Mouse (Mus musculus) stomach, embryonic 16.5 days (tissue): ENCODE data around the gene Scnm1. TPM values are rescaled to one million over a fixed set of nuclear protein-coding genes. Genes with fewer than 3 reads are reported as not detected.
A peak's percentile ranks its signal among the peaks of the same experiment; 100 is the strongest.

Experiments used
- ATAC-seq: fragments of 200-750 bp; cut with Nextera tagmentation; 2 replicates; pipeline ENCODE4 v1.8.0; 2017; ENCODE audit warnings: moderate number of reproducible peaks, moderate TSS enrichment; ENCODE audit not compliant: insufficient read depth, low FRiP score
- H3K27ac ChIP-seq: fragments of 300-500 bp; sonication (generic); 2 replicates; pipeline ENCODE4 v1.5.1; 2014; ENCODE audit warnings: low read length
- H3K27me3 ChIP-seq: fragments of 300-500 bp; sonication (generic); 2 replicates; pipeline ENCODE4 v1.6.1; 2014; ENCODE audit warnings: low read length, control low read depth, mixed read lengths; ENCODE audit not compliant: control insufficient read depth, insufficient read depth
- H3K36me3 ChIP-seq: fragments of 300-500 bp; sonication (generic); 2 replicates; pipeline ENCODE4 v1.6.1; 2014; ENCODE audit warnings: low read length; ENCODE audit not compliant: control insufficient read depth, insufficient read depth
- H3K4me1 ChIP-seq: fragments of 300-500 bp; sonication (generic); 2 replicates; pipeline ENCODE4 v1.6.1; 2014; ENCODE audit warnings: low read length, control low read depth, mixed read lengths; ENCODE audit not compliant: control insufficient read depth, insufficient read depth
- H3K4me2 ChIP-seq: fragments of 300-500 bp; sonication (generic); 2 replicates; pipeline ENCODE4 v1.6.1; 2014; ENCODE audit warnings: low read depth, low read length, mixed read lengths
- H3K4me3 ChIP-seq: fragments of 300-500 bp; sonication (generic); replicated peaks from 2 replicates; pipeline ENCODE4 v1.5.1; 2014; ENCODE audit warnings: mild to moderate bottlenecking, low read length
- H3K9ac ChIP-seq: fragments of 300-500 bp; sonication (generic); 2 replicates; pipeline ENCODE4 v1.6.1; 2014; ENCODE audit warnings: low read length
- H3K9me3 ChIP-seq: fragments of 300-500 bp; sonication (generic); replicated peaks from 2 replicates; pipeline ENCODE4 v1.6.1; 2016; ENCODE audit warnings: low read length, control low read depth; ENCODE audit not compliant: control insufficient read depth
- WGBS: fragments of 180-500 bp; shearing (Covaris S2); extraction: QIAGEN DNeasy Blood & Tissue Kit; methylation state at CpG from one replicate; pipeline ENCODE4 v1.1.7; 2014; 5-methylcytosine and 5-hydroxymethylcytosine counted together
- polyA plus RNA-seq: library from polyadenylated mRNA; unstranded; fragments of >200 nt; fragmentation: Nextera tagmentation; extraction: Ambion mirVana; gene quantifications from 2 replicates; pipeline ENCODE4 v1.2.1, GENCODE M21; 2015

Gene Scnm1
- polyA plus RNA-seq, 1 experiment from 2014 or later: 58.2 TPM

DNA sequence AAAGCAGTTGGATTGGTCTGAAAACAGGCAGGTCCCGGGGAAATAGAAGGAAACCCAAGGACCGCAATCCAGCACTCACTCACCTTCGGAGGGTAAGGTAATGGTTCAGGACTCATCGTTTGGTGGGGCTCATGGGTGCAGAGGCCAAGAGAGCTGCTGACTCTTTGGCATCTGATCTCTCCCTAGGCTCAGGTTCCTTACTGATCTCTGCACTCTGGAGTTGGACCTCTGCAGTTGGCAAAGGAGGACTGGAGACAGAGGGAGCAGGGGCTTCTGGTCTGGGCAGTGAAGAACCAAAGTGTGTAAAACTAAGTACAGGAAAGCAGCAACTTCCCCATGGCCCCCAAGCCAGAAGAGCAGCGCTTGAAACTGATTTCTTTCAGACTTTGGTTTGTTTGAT lies 3.7 kb downstream of the Scnm1 start:
- Histone ChIP-seq H3K4me1 (peaks cover 10% of the 10 kb centered on the region), H3K27me3 (no peaks in the 10 kb centered on the region), H3K4me3 (no peak overlapping the region), H3K36me3 (no peaks in the 10 kb centered on the region), H3K9me3 (no peaks in the 10 kb centered on the region), H3K9ac (no peak overlapping the region), H3K4me2 (no peak overlapping the region), H3K27ac (no peak overlapping the region)
- WGBS: 80% methylated on average over 5 of the region's 5 CpGs
- ATAC-seq: no peak

DNA sequence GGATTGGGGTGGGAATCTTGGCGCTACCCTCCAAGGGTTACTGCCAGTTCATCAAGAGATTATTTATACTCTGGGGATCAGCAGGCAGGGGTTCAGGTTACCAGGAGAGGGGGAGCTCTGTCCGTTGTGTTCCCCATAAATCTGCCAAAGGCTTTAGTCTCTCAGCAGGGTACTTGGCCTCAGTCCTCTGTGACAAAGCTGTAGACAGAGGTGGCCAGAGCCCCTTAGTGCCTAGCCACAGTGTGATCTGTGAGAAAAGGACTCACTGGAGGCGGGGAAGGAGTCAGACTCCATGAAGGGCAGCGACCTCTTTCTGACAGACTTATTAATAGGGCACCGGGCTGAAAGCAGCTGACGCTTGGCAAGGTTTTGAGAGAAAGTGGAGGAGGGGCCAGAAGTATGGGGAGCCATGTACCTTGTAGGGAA lies 4.6 kb downstream of the Scnm1 start:
- H3K27ac ChIP-seq: no peak overlapping the region
- 36% methylated on average over 6 of the region's 6 CpGs for WGBS
- no peaks in the 10 kb centered on the region for H3K27me3 ChIP-seq
- ATAC-seq: no peak
- no peaks in the 10 kb centered on the region for H3K36me3 ChIP-seq
- no peak overlapping the region for H3K4me3 ChIP-seq
- no peak overlapping the region for H3K9ac ChIP-seq
- H3K4me1 ChIP-seq: peaks cover 15% of the 10 kb centered on the region
- no peaks in the 10 kb centered on the region for H3K9me3 ChIP-seq
- no peak overlapping the region for H3K4me2 ChIP-seq

DNA sequence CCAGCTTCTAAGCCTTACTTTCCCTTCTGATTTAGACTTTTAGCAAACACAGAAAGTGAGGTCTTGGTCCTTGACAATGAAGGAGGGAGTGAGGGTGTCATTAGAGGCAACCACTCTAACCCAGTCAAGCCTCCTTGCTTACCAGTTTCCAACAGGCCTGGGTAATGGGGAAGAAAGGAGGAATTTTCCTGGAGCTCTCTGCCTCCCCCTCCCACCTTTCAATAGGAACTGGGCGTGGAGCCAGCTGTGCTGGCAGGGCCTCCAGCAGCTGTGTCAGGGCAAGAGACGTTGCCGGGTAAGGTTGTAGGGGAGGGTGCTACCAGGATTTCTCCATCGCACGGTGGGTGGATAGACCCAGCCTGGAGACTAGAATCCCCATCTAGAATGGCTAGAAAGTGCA lies 8.8 kb downstream of the Scnm1 start:
- no peak overlapping the region for H3K4me2 ChIP-seq
- H3K9me3 ChIP-seq: no peaks in the 10 kb centered on the region
- no peak overlapping the region for H3K4me3 ChIP-seq
- no peak overlapping the region for H3K9ac ChIP-seq
- peak overlapping the region; percentile 53 for H3K27ac ChIP-seq
- no peaks in the 10 kb centered on the region for H3K27me3 ChIP-seq
- whole genome bisulfite sequencing: 13% methylated on average over 5 of the region's 5 CpGs
- H3K4me1 ChIP-seq: peaks cover 11% of the 10 kb centered on the region
- peak; percentile 54; the same call in 1 of the 2 replicates for ATAC-seq
- peaks cover 11% of the 10 kb centered on the region; the same call in 1 of the 2 replicates for H3K36me3 ChIP-seq

DNA sequence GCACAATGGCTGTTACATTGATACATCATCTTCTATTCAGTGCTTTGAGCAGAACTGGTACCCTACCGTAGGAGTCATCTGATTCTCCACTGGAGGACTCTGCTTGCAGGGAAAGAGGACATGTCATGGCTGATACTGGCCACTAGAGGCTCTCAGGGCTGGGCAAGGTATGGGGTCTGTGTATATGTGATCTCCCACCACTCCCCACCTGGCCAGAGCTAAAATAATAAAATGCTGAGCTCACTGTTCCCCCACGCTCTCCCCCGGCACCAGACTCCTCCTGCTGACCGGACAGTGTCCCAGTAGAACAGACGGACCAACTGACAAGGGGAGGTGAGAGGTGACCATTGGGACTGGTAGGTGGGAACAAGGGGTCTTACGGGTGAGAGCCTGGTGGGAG lies 9.6 kb downstream of the Scnm1 start, which contains the start of gene Tmod4:
Gene Tmod4 (plus strand): TSS at position 231 of the 400 bp plus-strand sequence.
- H3K4me1 ChIP-seq: peaks cover 11% of the 10 kb centered on the region
- peak within 1 kb of the TSS; percentile 53 for H3K27ac ChIP-seq
- 41% methylated on average over 6 of the region's 6 CpGs for WGBS
- ATAC-seq: no peak
- no peaks in the 10 kb centered on the region for H3K9me3 ChIP-seq
- H3K4me3 ChIP-seq: no peak within 1 kb of the TSS
- H3K36me3 ChIP-seq: peaks cover 19% of the 10 kb centered on the region; the same call in 1 of the 2 replicates
- H3K4me2 ChIP-seq: no peak within 1 kb of the TSS
- H3K27me3 ChIP-seq: no peaks in the 10 kb centered on the region
- no peak within 1 kb of the TSS for H3K9ac ChIP-seq

DNA sequence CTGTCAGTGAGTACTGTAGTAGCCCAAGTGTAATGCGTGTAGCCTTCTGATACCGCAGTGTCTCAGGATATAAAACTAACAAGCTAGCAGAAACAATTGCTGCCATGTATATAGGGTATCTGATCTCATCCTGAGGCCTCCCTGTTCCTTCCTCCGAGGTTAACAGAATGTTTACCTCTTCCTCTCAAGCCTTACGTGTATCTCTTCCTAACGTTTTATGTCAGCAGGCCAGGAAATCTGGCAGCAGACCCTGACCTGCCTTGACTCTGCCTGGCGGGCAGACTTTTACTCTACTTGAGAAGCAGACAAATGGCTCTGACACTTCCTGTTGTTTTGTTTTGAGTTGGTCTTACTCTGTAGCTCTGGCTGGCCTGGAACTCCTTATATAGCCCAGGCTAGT lies 12.2 kb downstream of the Scnm1 start:
- 60% methylated on average over 6 of the region's 6 CpGs for WGBS
- H3K27ac ChIP-seq: 0 out of 2 replicates have a peak overlapping the region, but pooled peaks have one; percentile 3
- no peak overlapping the region for H3K9ac ChIP-seq
- H3K4me2 ChIP-seq: no peak overlapping the region
- H3K4me3 ChIP-seq: no peak overlapping the region
- peak; percentile 19; the same call in 1 of the 2 replicates for ATAC-seq
- peaks cover 23% of the 10 kb centered on the region; the same call in 1 of the 2 replicates for H3K36me3 ChIP-seq
- H3K4me1 ChIP-seq: peaks cover 11% of the 10 kb centered on the region
- no peaks in the 10 kb centered on the region for H3K9me3 ChIP-seq
- no peaks in the 10 kb centered on the region for H3K27me3 ChIP-seq

DNA sequence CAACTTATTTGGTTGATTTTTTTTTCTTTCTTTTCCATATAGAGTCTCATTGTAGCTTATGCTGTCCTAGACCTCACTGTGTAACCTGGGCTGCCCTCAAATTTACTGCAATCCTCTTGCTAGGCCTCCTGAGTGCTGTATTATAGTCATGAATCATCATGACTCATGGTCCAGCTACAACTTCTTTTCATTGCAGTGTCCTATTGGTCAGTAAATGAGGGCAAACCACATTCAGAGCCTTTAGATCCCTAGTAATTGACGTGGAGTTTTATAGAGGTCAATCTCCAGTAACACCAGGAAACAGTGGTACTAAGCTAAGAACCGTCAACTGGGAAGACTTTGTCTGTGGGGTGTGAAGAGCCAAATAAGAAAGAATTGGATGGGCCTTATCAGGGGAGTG lies 16.1 kb downstream of the Scnm1 start:
- H3K9ac ChIP-seq: no peak overlapping the region
- H3K27me3 ChIP-seq: no peaks in the 10 kb centered on the region
- H3K27ac ChIP-seq: no peak overlapping the region
- no peaks in the 10 kb centered on the region for H3K9me3 ChIP-seq
- H3K36me3 ChIP-seq: peaks cover 32% of the 10 kb centered on the region; the same call in 1 of the 2 replicates
- no peak overlapping the region for H3K4me3 ChIP-seq
- no peak overlapping the region for H3K4me2 ChIP-seq
- H3K4me1 ChIP-seq: no peaks in the 10 kb centered on the region
- WGBS: 87% methylated on average over 2 of the region's 2 CpGs
- no peak for ATAC-seq

DNA sequence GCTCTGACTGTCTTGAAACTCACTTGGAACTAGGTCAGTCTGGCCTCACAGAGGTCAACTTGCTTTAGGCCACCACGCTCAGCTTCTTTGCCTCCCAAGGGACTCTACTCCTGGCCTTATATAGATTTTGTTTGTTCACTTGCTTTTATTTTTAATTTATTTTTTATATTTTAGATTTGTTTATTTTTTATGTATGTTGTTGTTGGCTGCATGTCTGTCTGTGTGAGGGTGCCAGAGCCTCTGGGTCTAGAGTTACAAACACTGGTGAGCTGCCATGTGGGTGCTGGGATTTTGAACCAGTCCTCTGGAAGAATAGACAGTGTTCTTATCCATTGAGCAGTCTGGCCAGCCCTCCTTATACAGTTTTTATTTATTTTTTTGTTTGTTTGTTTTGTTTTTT lies 21.1 kb downstream of the Scnm1 start:
- WGBS: 89% methylated on average over 1 of the region's 1 CpGs
- Histone ChIP-seq H3K9me3 (no peaks in the 10 kb centered on the region), H3K4me1 (peaks cover 8% of the 10 kb centered on the region), H3K4me3 (no peak overlapping the region), H3K9ac (no peak overlapping the region), H3K4me2 (no peak overlapping the region), H3K27ac (no peak overlapping the region), H3K27me3 (no peaks in the 10 kb centered on the region), H3K36me3 (0 out of 2 replicates have a peak, but pooled peaks cover 9% of the 10 kb centered on the region)
- no peak for ATAC-seq

DNA sequence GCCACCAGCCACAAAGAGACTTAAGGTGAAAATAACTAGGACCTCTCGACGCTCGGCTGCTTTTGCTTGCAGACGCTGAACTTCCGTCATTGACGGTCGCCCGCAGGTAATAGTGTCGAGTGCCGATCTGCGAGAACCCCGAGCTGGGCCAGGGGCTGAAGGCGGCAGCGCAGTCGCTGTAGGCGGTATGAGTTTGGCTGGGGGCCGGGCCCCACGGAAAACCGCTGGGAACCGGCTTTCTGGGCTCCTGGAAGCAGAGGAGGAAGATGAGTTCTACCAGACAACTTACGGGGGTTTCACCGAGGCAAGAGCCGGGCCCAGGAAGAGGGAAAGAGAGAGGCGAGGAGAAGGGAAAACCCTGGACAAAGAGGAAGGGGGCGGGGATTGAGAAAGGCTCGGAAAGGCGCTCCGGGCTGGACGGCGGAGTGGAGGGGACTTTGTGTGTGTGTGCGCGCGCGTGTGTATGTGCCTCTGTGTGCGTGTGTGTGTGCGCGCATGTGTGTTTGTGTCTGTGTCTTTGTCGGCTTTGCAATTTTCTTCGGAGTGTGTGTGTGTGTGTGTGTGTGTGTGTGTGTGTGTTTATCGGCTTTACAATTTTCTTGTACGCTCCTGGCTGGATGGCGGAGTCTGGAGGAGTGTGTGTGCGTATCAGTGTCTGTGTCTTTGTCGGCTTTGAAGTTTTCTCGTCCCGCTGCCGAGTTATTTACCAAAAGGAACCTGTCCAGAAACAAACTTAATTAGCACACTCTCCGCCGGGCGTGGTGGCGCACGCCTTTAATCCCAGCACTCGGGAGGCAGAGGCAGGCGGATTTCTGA lies 22.7 kb downstream of the Scnm1 start, which contains the start of gene Vps72:
Gene Vps72 (plus strand): TSS at position 112 of the 816 bp plus-strand sequence.
- H3K27ac ChIP-seq: peak within 1 kb of the TSS; percentile 99
- H3K9ac ChIP-seq: peak within 1 kb of the TSS; percentile 95
- H3K36me3 ChIP-seq: 0 out of 2 replicates have a peak, but pooled peaks cover 8% of the 10 kb centered on the region
- peak within 1 kb of the TSS; percentile 86 for H3K4me3 ChIP-seq
- H3K4me1 ChIP-seq: peaks cover 8% of the 10 kb centered on the region
- WGBS: under 1% methylated on average over 53 of the region's 54 CpGs
- peak; percentile 75 for ATAC-seq
- H3K4me2 ChIP-seq: peak within 1 kb of the TSS; percentile 67
- H3K27me3 ChIP-seq: no peaks in the 10 kb centered on the region
- no peaks in the 10 kb centered on the region for H3K9me3 ChIP-seq

DNA sequence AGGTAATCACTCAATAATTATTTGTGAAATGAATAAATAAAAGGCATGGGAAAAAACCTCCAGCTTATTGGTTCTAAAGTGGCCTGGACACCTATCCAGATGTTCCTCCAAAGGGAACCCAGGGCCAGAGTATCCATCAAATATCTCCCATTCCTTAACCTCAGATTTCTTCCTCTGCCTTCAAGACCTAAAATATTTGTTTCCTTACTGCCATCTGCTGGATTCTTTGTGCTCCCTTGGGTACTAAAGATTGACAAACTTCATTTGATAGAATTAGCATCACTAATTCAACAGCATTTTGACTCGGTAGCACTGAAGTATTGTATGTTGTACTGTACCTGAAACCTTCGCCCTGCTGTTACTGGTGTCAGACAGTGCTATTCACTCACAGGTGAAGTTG lies 25.9 kb downstream of the Scnm1 start:
- Histone ChIP-seq H3K4me3 (no peak overlapping the region), H3K36me3 (no peaks in the 10 kb centered on the region), H3K27me3 (no peaks in the 10 kb centered on the region), H3K9me3 (no peaks in the 10 kb centered on the region), H3K4me1 (peaks cover 18% of the 10 kb centered on the region), H3K9ac (no peak overlapping the region), H3K4me2 (no peak overlapping the region), H3K27ac (no peak overlapping the region)
- WGBS: 67% methylated on average over 2 of the region's 2 CpGs
- ATAC-seq: no peak
